Mouse (Mus musculus): ENCODE data around the gene Hyls1. TPM values are rescaled to one million over a fixed set of nuclear protein-coding genes. Genes with fewer than 3 reads are reported as not detected.
"Not testable (repeated sequence)": the region's sequence is repeated elsewhere in the genome, so short reads cannot be mapped to it uniquely, and the experiment has no call there.

Hyls1 gene
- 1 to 10 TPM; 9.0 to 9.1 TPM for total RNA-seq (2021)
- long read RNA-seq, experiment 1, partial matches to known transcripts = 1 of 5 reads
- long read RNA-seq, experiment 1, other reads (novel, unspliced or antisense) = 0 of 5 reads
- long read RNA-seq, experiment 2, partial matches to known transcripts = 1 of 4 reads
- long read RNA-seq, experiment 2, other reads (novel, unspliced or antisense) = 0 of 4 reads

GRCm38 (mm10) chr9:35569571-35570534, at the start of gene Hyls1, which contains the start of gene Pate2:
Gene Hyls1 (minus strand): TSS chr9:35570398.
Gene Pate2 (plus strand): TSS chr9:35570284.
- DNase-seq (ENCODE audit: low spot score in 2 of 2) = peak; percentile 91 to 92

GRCm38 (mm10) chr9:35616784-35617183, 46.6 kb upstream of the Hyls1 start:
- DNase-seq (ENCODE audit: low spot score in 2 of 2) = not testable (repeated sequence)

- DNase-seq (ENCODE audit: low spot score in 2 of 2) = no peak
These were observed 43.8 kb upstream of the Hyls1 start for GRCm38 (mm10) chr9:35614005-35614404.

- no peak for DNase-seq (ENCODE audit: low spot score in 2 of 2)
These were observed 41.6 kb upstream of the Hyls1 start, which contains the start of gene Pate4 for GRCm38 (mm10) chr9:35611841-35612240. Gene Pate4 (minus strand): TSS chr9:35611941.

GRCm38 (mm10) chr9:35607647-35608405, 37.6 kb upstream of the Hyls1 start:
- DNase-seq (ENCODE audit: low spot score in 2 of 2) = no peak

DNA sequence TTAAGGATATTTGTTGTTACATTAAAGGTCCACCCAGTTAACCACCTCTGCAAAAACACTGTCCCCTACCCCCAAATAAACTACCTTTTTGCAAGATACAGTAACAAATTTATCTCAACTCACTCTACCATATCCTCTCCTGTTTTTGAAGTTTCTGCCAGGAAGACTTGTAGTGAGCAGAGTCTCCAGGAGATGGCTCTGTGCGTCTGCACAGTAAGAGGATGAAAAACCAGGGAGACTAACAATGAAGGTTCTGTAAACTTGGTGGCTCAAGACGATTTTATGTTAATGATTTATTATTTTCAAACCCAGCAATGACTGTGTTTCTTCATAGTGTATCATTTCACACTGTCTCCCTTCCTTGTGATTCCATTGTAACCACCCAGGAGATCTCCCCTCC, 22.7 kb upstream of the Hyls1 start:
- DNase-seq (ENCODE audit: low spot score in 2 of 2) = peak; percentile 45 to 54

DNA sequence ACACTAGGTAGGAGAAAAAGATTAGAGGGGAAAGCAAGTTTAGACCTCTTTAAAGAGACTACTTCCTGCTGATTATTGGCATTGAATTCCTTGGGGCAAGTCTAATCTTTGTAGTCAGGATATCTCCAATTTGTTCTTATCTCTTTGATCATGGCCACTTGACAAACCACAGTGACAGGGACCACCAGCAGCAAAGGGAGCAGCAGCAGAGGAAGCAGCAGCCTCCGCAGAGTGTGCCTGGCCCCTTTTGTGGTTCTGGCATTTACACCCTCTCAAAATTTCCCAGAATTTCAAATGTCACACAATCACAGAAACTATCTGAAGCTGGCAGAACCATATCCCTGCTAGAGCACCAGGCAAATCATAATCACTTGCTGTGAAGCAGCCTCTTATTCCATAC, 17.5 kb upstream of the Hyls1 start:
- DNase-seq (ENCODE audit: low spot score in 2 of 2) = no peak

GRCm38 (mm10) chr9:35574416-35574815, 4.2 kb upstream of the Hyls1 start:
- DNase-seq (ENCODE audit: low spot score in 2 of 2) = no peak

GRCm38 (mm10) chr9:35570663-35571062, 465 bp upstream of the Hyls1 start:
- DNase-seq (ENCODE audit: low spot score in 2 of 2) = no peak

- no peak for DNase-seq (ENCODE audit: low spot score in 2 of 2)
These were observed 2.2 kb downstream of the Hyls1 start for GRCm38 (mm10) chr9:35567995-35568394.

GRCm38 (mm10) chr9:35564536-35565240, 5.5 kb downstream of the Hyls1 start:
- DNase-seq (ENCODE audit: low spot score in 2 of 2) = no peak

DNA sequence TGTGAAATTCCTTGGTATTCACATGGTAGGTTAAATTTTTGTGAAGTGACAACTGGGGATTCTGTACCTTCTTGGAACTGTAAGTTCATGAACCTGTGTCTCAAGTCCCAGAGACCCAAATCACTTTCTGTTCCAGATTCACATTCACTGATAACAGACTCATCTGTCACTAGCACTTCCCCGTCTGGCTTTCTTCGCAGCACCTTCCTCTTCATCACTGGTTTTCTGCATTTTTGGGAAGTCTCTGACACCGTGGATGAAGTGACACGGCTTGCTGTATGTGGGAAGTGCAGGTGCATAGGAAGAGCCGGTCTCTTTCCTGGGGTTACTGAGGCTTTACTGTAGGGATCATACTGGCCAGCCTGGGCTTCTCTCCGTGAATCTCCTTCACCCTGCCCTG, 8.6 kb downstream of the Hyls1 start:
- no peak for DNase-seq (ENCODE audit: low spot score in 2 of 2)

DNA sequence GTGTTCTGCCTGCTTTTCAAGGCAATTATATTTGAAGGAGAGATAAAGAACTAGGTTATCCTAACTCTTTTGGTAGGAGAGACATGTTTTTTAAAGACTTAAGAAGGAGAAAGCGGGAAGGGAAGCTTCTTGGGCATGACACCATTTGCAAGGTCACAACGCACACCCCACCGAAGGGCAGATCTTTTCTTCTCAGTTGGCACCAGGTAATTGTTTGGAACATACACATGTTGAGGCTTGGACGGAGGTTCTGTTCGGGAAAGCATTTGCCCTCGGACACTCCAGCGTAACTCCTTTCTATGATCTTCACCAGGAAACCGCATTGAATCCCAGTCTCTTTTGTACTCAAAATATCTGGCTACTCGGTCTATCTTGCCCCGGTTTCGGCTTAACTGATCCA, 9.1 kb downstream of the Hyls1 start:
- DNase-seq (ENCODE audit: low spot score in 2 of 2) = no peak

- DNase-seq (ENCODE audit: low spot score in 2 of 2) = peak; percentile 83 to 87
These were observed 10.9 kb downstream of the Hyls1 start for GRCm38 (mm10) chr9:35559009-35559890.

- DNase-seq (ENCODE audit: low spot score in 2 of 2) = peak; percentile 59 to 79
These were observed 11.8 kb downstream of the Hyls1 start, which contains the start of the genes Ddx25 and Pus3 for GRCm38 (mm10) chr9:35558257-35559008. Gene Ddx25 (minus strand): TSS chr9:35558528. Gene Pus3 (plus strand): TSS chr9:35558595.

DNA sequence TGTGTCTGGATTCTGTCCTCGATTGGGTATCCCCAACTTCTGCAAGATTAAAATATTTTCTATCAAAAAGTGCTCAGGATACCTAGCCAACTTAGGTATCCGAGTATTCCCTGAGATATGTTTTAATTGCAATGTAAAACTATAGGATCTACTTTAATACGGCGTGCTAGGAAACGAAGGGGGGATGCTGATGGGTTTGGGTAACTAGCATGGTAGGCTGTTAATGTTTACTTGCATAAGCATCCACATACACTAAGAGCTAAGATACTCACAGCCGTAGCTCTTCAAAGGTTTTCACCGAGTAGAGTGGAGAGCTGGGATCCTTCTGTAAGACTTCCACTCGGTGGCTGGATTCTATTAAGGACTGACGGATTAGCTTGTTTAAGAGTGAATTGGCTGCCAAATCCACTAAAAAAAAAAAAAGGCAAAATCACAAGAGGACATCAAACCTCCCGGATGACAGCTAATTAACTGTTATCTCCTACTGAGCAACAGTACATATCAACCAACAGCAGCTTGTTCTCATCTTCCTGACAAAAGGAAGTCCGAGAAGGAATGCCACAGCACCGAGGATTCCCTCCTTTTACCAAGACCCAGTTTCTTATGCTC, 13.6 kb downstream of the Hyls1 start:
- no peak for DNase-seq (ENCODE audit: low spot score in 2 of 2)

- DNase-seq (ENCODE audit: low spot score in 2 of 2) = no peak
These were observed 21.7 kb downstream of the Hyls1 start for GRCm38 (mm10) chr9:35548455-35548854.

DNA sequence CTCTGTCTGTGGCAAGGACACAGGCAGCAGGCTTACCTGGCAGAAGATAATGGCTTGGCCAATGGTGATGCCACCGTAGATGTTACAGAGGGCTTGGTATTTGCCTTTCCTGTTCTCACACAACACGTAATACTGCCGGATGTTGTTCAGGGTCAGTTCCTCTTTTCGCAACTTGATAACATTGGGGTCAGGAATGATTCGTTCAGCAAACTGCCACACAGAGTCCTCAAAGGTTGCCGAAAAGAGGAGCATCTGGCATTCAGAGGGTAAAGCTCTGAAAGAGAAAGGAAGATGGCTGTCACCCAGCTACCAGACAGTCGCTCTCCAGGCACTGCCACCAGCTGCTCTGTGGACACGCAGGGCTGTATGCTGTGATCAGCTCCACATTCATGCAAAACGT, 23.5 kb downstream of the Hyls1 start:
- DNase-seq (ENCODE audit: low spot score in 2 of 2) = no peak

DNA sequence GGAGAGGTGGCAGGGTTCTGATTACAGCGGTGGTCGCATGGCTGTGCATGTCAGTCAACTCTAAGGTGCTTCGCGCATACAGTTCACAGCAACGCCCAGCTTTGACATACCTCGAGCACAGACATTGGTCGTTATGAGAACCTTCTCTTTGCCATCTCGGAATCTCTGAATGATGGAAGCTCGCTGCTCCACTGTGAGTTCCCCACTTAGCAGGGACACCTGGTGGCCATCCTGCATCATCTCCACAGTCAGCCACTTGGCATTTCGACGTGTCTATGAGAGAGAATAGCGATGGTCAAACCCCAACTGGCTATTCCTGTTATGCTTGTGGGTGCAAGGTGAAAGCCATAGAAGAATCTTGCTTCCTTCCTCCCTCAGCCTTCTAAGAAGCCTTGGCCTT, 24.5 kb downstream of the Hyls1 start:
- no peak for DNase-seq (ENCODE audit: low spot score in 2 of 2)
